Mouse (Mus musculus) lung, embryonic 15.5 days (tissue): ENCODE results near the gene Degs1. TPM values are rescaled to one million over a fixed set of nuclear protein-coding genes. Genes with fewer than 3 reads are reported as not detected.

Experiments
- ATAC-seq: fragments of 200-750 bp; cut with Nextera tagmentation; 2 replicates; pipeline ENCODE4 v1.8.0; 2017; ENCODE audit warnings: moderate number of reproducible peaks, borderline replicate concordance; ENCODE audit not compliant: low FRiP score, low TSS enrichment; ENCODE audit errors: extremely low read depth
- H3K27ac ChIP-seq: fragments of 300-500 bp; sonication (generic); 2 replicates; pipeline ENCODE4 v1.5.1; 2015; ENCODE audit warnings: moderate library complexity, mild to moderate bottlenecking, inconsistent platforms
- H3K27me3 ChIP-seq: fragments of 300-500 bp; sonication (generic); 2 replicates; pipeline ENCODE4 v1.6.1; 2015; ENCODE audit warnings: inconsistent platforms
- H3K36me3 ChIP-seq: fragments of 300-500 bp; sonication (generic); 2 replicates; pipeline ENCODE4 v1.6.1; 2015; ENCODE audit warnings: inconsistent platforms
- H3K4me1 ChIP-seq: fragments of 300-500 bp; sonication (generic); 2 replicates; pipeline ENCODE4 v1.6.1; 2015; ENCODE audit warnings: inconsistent platforms
- H3K4me2 ChIP-seq: fragments of 300-500 bp; sonication (generic); 2 replicates; pipeline ENCODE4 v1.6.1; 2015; ENCODE audit warnings: inconsistent platforms, mild to moderate bottlenecking, moderate library complexity
- H3K4me3 ChIP-seq: fragments of 300-500 bp; sonication (generic); 2 replicates; pipeline ENCODE4 v1.5.1; 2015; ENCODE audit warnings: mild to moderate bottlenecking, inconsistent platforms
- H3K9ac ChIP-seq: fragments of 300-500 bp; sonication (generic); 2 replicates; pipeline ENCODE4 v1.6.1; 2015; ENCODE audit warnings: inconsistent platforms
- H3K9me3 ChIP-seq: fragments of 300-500 bp; sonication (generic); 2 replicates; pipeline ENCODE4 v1.6.1; 2016; ENCODE audit warnings: inconsistent platforms
- WGBS: fragments of 180-500 bp; shearing (Covaris S2); methylation state at CpG from one replicate; pipeline ENCODE4 v1.1.7; 2015; 5-methylcytosine and 5-hydroxymethylcytosine counted together
- polyA plus RNA-seq: library from polyadenylated mRNA; unstranded; fragments of >200 nt; fragmentation: Nextera tagmentation; extraction: Ambion mirVana; gene quantifications from 2 replicates; pipeline ENCODE4 v1.2.1, GENCODE M21; 2015

Gene Degs1
- polyA plus RNA-seq, 1 experiment from 2014 or later = 130 TPM

DNA sequence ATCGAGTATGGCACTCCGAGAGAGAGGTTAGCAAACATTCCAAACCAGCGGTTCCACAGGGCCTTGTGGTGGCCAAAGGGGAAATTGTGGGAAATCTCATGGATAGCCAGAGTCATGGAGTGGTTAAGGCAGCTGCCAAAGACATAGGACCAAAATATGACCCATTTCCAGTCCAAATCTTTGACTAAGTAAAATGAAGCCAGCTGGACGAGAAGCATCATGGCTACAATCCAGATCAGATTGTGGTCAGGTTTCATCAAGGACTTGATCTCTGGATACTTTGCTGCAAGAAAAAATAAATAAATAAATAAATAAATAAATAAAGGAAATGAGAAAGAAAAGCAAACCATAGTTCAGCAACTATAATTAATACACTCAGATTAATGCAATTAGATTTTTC lies 3.2 kb downstream of the Degs1 start:
- H3K4me2 ChIP-seq = no peak overlapping the region
- no peak overlapping the region for H3K4me3 ChIP-seq
- H3K27ac ChIP-seq = no peak overlapping the region
- ATAC-seq = no peak
- 84% methylated on average over 4 of the region's 4 CpGs for WGBS
- no peak overlapping the region for H3K9ac ChIP-seq
- no peaks in the 10 kb centered on the region for H3K9me3 ChIP-seq
- H3K27me3 ChIP-seq = no peaks in the 10 kb centered on the region
- peaks cover 23% of the 10 kb centered on the region for H3K4me1 ChIP-seq
- peaks cover 36% of the 10 kb centered on the region for H3K36me3 ChIP-seq

DNA sequence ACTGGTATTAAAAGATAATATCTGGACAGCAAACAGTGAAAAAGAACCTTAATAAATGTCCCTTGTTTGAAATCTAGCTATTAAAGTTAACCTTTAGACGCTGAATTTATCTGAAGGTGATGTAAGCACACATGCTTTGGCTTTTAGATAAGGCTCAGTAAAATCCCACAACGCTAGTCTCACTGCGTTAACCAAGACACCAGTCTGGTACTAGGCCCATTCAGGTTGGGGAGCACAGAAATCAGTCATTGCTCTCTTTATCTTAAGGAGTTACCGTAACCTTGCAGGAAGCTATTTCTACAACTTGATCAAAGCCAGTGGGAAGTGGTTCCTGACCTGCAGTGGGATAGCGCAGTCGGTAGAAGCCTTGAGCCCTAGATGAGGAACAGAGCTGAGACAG lies 7.5 kb downstream of the Degs1 start:
- no peak for ATAC-seq
- Histone ChIP-seq H3K4me3 (no peak overlapping the region), H3K4me2 (no peak overlapping the region), H3K27me3 (no peaks in the 10 kb centered on the region), H3K4me1 (peaks cover 2% of the 10 kb centered on the region), H3K27ac (no peak overlapping the region), H3K9me3 (no peaks in the 10 kb centered on the region), H3K9ac (no peak overlapping the region), H3K36me3 (peaks cover 36% of the 10 kb centered on the region)
- 79% methylated on average over 6 of the region's 6 CpGs for WGBS

DNA sequence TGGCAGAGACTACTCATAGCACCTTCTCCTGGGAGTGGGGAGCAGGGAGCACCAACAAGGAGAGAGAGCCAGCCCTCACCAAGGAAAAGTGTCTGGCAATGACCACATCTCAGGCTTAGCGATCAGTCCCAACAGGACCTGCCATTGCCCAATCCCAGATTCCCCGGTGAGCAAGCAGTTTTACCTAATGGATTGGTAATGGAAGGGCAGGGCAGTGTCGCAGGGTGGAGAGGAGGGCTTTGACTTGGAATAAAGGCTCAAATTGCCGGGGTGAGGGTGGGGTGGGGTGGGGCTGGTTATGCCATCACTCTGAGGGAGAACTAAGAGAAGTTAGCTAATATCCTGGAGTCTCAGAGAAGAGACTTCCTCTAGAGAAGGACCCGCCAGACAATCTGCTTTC lies 11.0 kb downstream of the Degs1 start:
- Histone ChIP-seq H3K27me3 (no peaks in the 10 kb centered on the region), H3K4me1 (no peaks in the 10 kb centered on the region), H3K36me3 (peaks cover 10% of the 10 kb centered on the region; the same call in 1 of the 2 replicates), H3K9me3 (no peaks in the 10 kb centered on the region), H3K27ac (no peak overlapping the region), H3K4me3 (no peak overlapping the region), H3K9ac (no peak overlapping the region), H3K4me2 (no peak overlapping the region)
- 77% methylated on average over 5 of the region's 5 CpGs for WGBS
- no peak for ATAC-seq

DNA sequence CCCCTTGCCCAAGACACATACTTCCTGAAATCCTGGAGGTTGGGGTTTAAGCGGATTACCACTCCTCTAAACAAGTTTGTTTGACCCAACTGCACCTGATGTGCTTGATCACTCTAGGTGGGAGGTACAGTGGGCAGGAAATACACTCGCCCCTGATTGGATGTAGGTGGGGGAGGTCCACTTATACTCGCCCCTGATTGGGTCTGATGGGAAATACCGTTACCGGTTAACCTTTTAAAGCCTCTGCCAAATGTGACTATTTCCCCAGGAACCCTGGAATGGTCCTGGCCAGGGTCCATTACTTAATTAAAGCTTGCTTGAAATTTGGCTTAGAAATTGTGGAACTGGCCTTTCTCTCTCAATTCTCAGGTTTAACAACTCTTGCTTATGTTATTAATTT lies 11.5 kb downstream of the Degs1 start:
- 77% methylated on average over 5 of the region's 5 CpGs for WGBS

DNA sequence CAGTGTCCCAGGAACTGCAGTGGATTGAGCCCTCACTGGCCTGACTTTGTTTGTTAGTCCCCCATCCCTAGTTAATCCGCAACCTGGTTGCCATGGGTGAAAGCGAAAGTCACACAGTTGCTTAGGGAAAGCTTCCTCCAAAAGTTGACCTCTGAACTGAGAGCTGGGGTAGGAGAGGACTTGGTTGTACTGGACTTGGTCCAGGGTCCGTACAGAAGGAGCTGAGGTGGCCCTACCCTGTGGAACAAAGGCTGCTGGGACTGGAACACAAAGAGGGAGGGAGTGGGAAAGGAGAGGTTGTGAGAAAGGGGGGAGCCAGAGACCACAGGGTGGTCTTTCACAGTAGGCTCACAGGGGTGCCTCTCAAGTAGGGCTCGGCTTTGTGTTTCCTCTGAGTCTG lies 14.3 kb downstream of the Degs1 start:
- 60% methylated on average over 4 of the region's 4 CpGs for WGBS
- Histone ChIP-seq H3K9me3 (no peaks in the 10 kb centered on the region), H3K36me3 (no peaks in the 10 kb centered on the region), H3K27ac (no peak overlapping the region), H3K27me3 (no peaks in the 10 kb centered on the region), H3K4me1 (no peaks in the 10 kb centered on the region), H3K4me3 (no peak overlapping the region), H3K9ac (no peak overlapping the region), H3K4me2 (no peak overlapping the region)
- ATAC-seq = no peak

More for the DNA sequence above, 11.5 kb downstream of the Degs1 start:
- Histone ChIP-seq H3K9me3 (no peaks in the 10 kb centered on the region), H3K4me2 (no peak overlapping the region), H3K9ac (no peak overlapping the region), H3K27ac (no peak overlapping the region), H3K36me3 (peaks cover 10% of the 10 kb centered on the region; the same call in 1 of the 2 replicates), H3K27me3 (no peaks in the 10 kb centered on the region), H3K4me3 (no peak overlapping the region), H3K4me1 (no peaks in the 10 kb centered on the region)
- ATAC-seq = no peak

DNA sequence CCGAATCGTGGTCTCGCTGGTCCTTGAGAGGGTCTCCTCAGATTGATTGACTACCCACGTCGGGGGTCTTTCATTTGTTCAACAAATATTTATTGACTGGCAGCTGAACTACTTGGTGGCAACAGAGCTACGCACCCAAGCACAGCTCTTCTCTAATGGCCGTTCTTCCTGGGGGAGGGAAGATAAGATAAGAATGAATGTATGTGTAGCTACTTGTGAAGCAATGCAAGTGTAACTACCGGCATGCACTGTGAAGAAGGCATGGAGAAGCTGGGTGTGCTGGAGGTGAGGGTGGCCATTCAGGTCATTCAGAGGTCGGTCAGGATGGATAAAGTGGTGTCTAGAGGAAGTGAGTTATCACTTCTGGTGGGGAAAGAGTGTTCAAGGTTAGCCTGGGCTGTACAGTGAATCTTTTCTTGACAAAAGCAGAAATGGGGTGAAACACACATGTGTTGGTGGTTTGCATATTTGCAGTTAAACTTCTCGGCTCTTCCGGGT lies 16.5 kb downstream of the Degs1 start:
- Histone ChIP-seq H3K36me3 (no peaks in the 10 kb centered on the region), H3K4me2 (no peak overlapping the region), H3K4me3 (no peak overlapping the region), H3K27me3 (no peaks in the 10 kb centered on the region), H3K4me1 (no peaks in the 10 kb centered on the region), H3K9ac (no peak overlapping the region), H3K9me3 (no peaks in the 10 kb centered on the region), H3K27ac (no peak overlapping the region)
- whole genome bisulfite sequencing = 71% methylated on average over 11 of the region's 11 CpGs
- no peak for ATAC-seq

DNA sequence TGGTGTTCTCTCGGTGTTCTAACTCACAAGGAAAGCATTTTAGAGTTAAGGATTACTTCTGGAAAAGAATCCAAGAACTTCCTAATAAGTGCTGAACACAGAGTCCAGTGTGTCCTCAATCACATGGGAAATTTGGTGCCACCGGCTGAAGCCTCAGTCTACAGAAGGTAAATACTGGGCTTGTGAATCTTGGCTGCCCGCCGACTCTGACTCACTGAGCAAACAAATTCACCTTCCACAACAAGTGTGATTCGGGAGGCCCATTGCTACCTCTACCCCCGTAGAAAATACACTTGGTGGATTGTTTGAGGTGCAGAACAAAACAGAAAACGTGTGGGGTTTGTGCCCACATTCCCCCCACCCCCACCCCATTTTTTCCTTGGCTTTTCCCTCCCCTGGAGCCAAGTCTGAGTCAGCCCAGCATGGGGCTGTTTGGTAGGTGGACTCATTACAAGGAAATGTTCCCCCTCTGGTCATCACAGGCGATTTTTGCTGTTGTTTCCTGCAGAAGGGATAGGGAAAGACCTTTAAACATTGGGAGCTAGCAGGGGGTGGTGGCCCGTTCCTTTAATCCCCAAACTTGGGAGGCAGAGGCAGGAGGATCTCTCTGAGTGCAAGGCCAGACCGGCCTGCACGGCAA lies 26.4 kb downstream of the Degs1 start:
- no peak overlapping the region for H3K9ac ChIP-seq
- peak; percentile 49; the same call in 1 of the 2 replicates for ATAC-seq
- peak overlapping the region; percentile 63 for H3K27ac ChIP-seq
- no peaks in the 10 kb centered on the region for H3K36me3 ChIP-seq
- H3K27me3 ChIP-seq = no peaks in the 10 kb centered on the region
- no peak overlapping the region for H3K4me3 ChIP-seq
- H3K4me2 ChIP-seq = no peak overlapping the region
- H3K9me3 ChIP-seq = no peaks in the 10 kb centered on the region
- 68% methylated on average over 11 of the region's 11 CpGs for WGBS
- 0 out of 2 replicates have a peak, but pooled peaks cover 3% of the 10 kb centered on the region for H3K4me1 ChIP-seq

DNA sequence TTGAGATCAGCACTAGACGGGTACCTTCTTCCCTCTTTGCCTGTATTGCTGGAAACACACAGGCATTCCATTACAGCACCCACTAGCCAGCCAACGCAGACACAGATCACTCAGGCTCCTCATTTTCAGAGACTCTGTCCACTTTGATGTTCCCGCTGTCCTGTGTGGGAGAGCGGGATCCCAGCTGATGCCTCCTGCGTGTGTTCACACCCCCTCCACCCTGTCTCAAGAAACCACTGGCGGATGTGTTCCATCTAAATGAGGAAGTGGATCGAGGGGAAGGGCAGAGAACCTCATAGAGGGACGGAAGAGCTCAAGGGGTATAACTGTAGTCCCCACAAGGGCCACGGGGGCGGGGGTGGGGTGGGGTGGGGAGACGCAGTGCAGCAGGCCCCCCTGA lies 27.6 kb downstream of the Degs1 start:
- H3K36me3 ChIP-seq = no peaks in the 10 kb centered on the region
- 0 out of 2 replicates have a peak, but pooled peaks cover 3% of the 10 kb centered on the region for H3K4me1 ChIP-seq
- no peaks in the 10 kb centered on the region for H3K27me3 ChIP-seq
- H3K4me3 ChIP-seq = no peak overlapping the region
- H3K27ac ChIP-seq = no peak overlapping the region
- no peak overlapping the region for H3K9ac ChIP-seq
- WGBS = 80% methylated on average over 11 of the region's 11 CpGs
- ATAC-seq = no peak
- H3K4me2 ChIP-seq = no peak overlapping the region
- no peaks in the 10 kb centered on the region for H3K9me3 ChIP-seq

DNA sequence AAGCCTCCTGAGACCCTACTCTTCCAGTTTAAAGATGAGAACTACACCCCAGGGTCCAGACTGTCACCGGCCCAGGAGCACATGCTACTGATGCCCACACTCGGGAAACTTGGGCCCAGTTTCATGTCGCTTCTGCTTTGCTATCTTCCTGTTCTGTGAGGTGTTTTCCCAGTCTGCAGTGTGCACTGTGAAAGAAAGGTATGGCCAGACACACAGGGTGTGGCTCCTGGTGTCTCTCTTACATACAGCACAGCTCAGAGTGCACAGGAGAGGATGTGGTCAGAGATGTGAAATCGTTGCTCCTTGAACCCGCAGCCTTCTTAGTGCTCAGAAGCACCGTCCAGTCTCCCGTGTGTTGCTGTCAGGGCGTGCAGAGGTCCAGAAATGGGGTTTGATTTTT lies 28.0 kb downstream of the Degs1 start:
- 82% methylated on average over 8 of the region's 8 CpGs for WGBS
- no peak overlapping the region for H3K27ac ChIP-seq
- no peak for ATAC-seq
- H3K27me3 ChIP-seq = no peaks in the 10 kb centered on the region
- no peak overlapping the region for H3K4me2 ChIP-seq
- H3K9me3 ChIP-seq = no peaks in the 10 kb centered on the region
- no peak overlapping the region for H3K4me3 ChIP-seq
- 0 out of 2 replicates have a peak, but pooled peaks cover 3% of the 10 kb centered on the region for H3K4me1 ChIP-seq
- H3K36me3 ChIP-seq = no peaks in the 10 kb centered on the region
- no peak overlapping the region for H3K9ac ChIP-seq

DNA sequence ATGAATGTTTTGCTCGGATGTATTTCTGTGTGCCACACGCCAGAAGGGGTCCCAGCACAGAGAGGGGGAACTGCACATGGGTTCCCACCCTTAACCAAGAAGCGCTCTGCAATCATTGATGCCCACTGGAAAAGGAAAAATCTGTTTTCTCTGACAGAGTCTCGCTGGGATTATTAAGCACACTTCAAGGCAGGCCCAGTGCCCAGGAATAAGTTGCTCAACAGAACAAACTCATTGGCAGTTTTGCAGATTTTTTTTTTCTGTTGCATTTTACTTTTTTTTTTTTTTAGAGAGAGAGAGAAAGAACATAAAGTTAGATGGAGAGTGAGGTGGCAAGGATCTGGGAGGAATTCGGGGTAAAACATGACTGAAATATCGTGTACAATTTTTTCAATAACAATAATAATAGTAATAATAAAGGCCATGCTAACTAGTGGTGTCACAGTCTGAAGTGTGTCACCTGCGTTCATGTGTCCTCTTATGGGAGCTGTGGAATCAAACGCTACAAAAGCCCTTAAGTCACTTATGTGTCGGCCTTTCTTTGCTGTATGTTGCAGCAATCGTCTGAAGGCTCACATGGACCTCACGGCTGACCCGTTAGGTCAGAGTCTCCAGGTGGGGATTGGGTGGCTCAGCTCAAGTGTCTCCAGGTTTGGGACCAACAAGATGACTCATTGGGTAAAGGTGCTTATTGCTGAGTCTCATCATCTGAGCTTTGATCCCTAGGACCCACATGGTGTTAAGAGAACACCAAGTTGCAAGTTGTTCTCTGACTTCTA lies 28.7 kb downstream of the Degs1 start:
- H3K4me2 ChIP-seq = no peak overlapping the region
- no peaks in the 10 kb centered on the region for H3K9me3 ChIP-seq
- H3K4me1 ChIP-seq = 0 out of 2 replicates have a peak, but pooled peaks cover 3% of the 10 kb centered on the region
- no peak overlapping the region for H3K9ac ChIP-seq
- ATAC-seq = no peak
- no peaks in the 10 kb centered on the region for H3K36me3 ChIP-seq
- H3K27me3 ChIP-seq = no peaks in the 10 kb centered on the region
- H3K4me3 ChIP-seq = no peak overlapping the region
- no peak overlapping the region for H3K27ac ChIP-seq
- 81% methylated on average over 12 of the region's 12 CpGs for WGBS

DNA sequence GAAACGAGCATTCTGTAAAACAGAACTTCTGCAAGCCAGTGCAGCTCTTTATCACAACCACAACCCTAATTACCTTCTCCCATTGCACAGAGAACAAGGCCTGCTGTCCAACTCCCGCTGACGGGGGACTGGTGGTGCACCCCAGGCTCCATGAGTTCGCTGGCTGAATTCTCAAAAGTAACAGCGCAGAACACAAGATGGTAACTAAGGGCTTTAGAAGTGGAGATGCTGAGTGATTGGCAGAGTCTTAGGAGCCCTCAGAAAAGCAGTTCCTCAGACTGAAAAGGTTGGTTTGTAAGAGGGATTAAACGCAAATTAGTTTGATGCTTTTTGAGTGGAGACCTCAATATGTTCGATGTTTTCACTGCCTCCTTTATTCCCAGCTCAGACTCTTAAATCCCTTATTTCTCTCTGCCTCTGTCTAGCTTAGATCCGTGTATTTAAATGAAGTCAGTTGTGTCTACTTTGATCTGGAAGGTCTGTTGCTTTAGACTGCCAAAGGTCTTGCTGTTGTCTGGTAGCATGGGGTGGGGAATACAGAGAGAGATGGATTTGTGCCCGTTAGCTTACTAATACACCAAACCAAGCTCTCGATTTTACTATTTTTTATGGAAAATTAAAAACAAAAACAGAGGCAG lies 30.0 kb downstream of the Degs1 start:
- Histone ChIP-seq H3K9me3 (no peaks in the 10 kb centered on the region), H3K9ac (no peak overlapping the region), H3K4me2 (no peak overlapping the region), H3K27me3 (no peaks in the 10 kb centered on the region), H3K4me1 (0 out of 2 replicates have a peak, but pooled peaks cover 3% of the 10 kb centered on the region), H3K27ac (no peak overlapping the region), H3K36me3 (no peaks in the 10 kb centered on the region), H3K4me3 (no peak overlapping the region)
- no peak for ATAC-seq
- 83% methylated on average over 10 of the region's 10 CpGs for WGBS

DNA sequence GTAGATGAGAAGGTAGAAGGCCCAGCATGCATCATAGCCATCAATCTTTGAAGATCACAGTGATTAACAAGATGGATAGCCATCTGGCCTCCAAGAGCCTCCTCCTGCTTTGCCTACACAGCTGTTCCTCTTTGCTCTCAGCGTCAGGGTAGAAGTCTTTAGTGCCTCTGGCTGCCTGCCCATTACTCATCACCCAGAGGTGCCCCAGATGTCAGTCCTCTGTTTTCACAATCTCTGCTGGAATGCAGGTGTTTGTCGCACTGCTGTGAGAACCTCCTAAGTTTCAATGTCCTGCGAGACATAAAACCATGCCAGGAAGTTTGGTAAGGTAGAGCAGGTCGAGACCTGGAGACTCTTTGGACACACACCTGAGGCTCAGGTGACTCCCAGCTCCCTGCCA lies 31.9 kb downstream of the Degs1 start:
- Histone ChIP-seq H3K9me3 (no peaks in the 10 kb centered on the region), H3K4me1 (0 out of 2 replicates have a peak, but pooled peaks cover 3% of the 10 kb centered on the region), H3K36me3 (no peaks in the 10 kb centered on the region), H3K4me3 (no peak overlapping the region), H3K4me2 (no peak overlapping the region), H3K9ac (no peak overlapping the region), H3K27ac (no peak overlapping the region), H3K27me3 (no peaks in the 10 kb centered on the region)
- 34% methylated on average over 4 of the region's 4 CpGs for WGBS
- ATAC-seq = no peak
